Mouse (Mus musculus) C2C12 (cell line): Measurements from ENCODE around the gene Suclg2.

Experiments
- CEBPB ChIP-seq: IDR thresholded peaks from one replicate; pipeline ENCODE4 v1.6.1; 2011; ENCODE audit warnings: low read depth, mild to moderate bottlenecking, control low read depth, moderate library complexity
- CTCF ChIP-seq: IDR thresholded peaks from one replicate; pipeline ENCODE4 v1.5.1; 2011; ENCODE audit not compliant: control insufficient read depth, insufficient read depth, insufficient read length
- MYOD1 ChIP-seq: IDR thresholded peaks from one replicate; pipeline ENCODE4 v1.6.1; 2011; ENCODE audit warnings: low read depth; ENCODE audit not compliant: control insufficient read depth, insufficient read length
- MYOG ChIP-seq: IDR thresholded peaks from one replicate; pipeline ENCODE4 v1.6.1; 2011; ENCODE audit not compliant: control insufficient read depth, insufficient read length; ENCODE audit errors: extremely low read depth

DNA sequence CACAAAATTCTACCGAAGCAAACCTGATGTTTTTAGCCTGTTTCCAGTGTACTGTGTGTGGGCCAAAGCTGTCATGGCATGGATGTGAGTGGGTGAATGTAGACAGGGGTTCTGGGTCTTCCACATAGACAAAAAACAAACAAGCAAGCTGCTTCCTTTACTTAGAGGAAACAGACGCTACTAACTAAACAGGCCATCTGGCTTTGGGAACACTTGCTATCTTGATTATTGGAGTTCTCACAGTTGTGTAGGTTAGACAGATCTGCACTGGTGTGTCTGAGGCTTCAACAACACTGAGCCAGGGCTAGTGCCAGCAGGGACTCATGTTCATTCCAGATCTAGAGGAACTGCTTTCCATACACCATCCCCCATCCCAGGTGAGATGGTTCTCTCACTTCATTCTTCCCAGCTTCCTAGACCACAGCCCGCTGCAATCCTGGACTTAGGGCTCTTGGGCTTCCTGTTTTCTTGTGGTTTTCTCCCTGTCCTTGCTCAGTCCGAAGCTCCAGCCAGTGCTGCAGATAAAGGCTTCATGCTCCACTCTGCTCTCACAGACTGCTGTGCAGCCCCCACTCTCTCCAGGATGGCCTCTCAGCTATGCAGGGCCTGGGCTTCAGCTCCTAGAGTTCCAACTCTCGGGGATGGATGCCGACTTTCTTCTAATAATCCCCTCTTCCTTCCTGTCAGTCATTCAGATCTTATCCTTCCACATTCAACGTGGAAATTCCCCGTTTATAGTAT, 226.2 kb downstream of the Suclg2 start:
- TF ChIP-seq CEBPB (no peak), CTCF (no peak), MYOD1 (no peak), MYOG (no peak)
